In genomic region chr9:88522569-88523334, GRCm38 (mm10) we compare ENCODE assay signal across 7 mouse cellular contexts. TPM values are rescaled to one million over a fixed set of nuclear protein-coding genes. Genes with fewer than 3 reads are reported as not detected.
DNase-seq lines count a peak whose midpoint lies in the region; ATAC-seq lines count a peak whose summit lies in the region.

No protein-coding gene starts in this region.

- no peaks in the 10 kb centered on the region for H3K9me3 ChIP-seq in embryonic facial prominence, embryonic 11.5 days (replicated peaks; ENCODE audit: control insufficient read depth, low read length)
- H3K9me3 ChIP-seq in limb, embryonic 11.5 days (ENCODE audit: control insufficient read depth, low read length): no peaks in the 10 kb centered on the region
- no peaks in the 10 kb centered on the region for H3K9me3 ChIP-seq in midbrain, embryonic 14.5 days (ENCODE audit: control insufficient read depth, low read length)

- DNase-seq in adrenal gland, postnatal 14 days: peak; percentile 98
- peak; percentile 99 for DNase-seq in embryonic facial prominence, embryonic 11.5 days (ENCODE audit: low spot score)
- peak; percentile 100 for DNase-seq in heart, adult 11 months
- DNase-seq in kidney, adult 18-20 months: peak; percentile 95
- DNase-seq in limb, embryonic 11.5 days (ENCODE audit: low spot score): peak; percentile 99
- DNase-seq in midbrain, embryonic 14.5 days: peak; percentile 100
- DNase-seq in spleen, adult 18-20 months: peak; percentile 90 to 94

- H3K9ac ChIP-seq in embryonic facial prominence, embryonic 11.5 days (replicated peaks; ENCODE audit: low read length): peak overlapping the region; percentile 90
- H3K9ac ChIP-seq in limb, embryonic 11.5 days (ENCODE audit: low read length): peak overlapping the region; percentile 98
- H3K9ac ChIP-seq in midbrain, embryonic 14.5 days (replicated peaks; ENCODE audit: low read length): peak overlapping the region; percentile 83

- H3K4me3 ChIP-seq in embryonic facial prominence, embryonic 11.5 days (ENCODE audit: low read depth, low read length): peak overlapping the region; percentile 63
- peak overlapping the region; percentile 82 for H3K4me3 ChIP-seq in limb, embryonic 11.5 days (ENCODE audit: low read depth, low read length)
- peak overlapping the region; percentile 58 for H3K4me3 ChIP-seq in midbrain, embryonic 14.5 days (replicated peaks; ENCODE audit: low read depth, low read length)

- peaks cover 7% of the 10 kb centered on the region; the same call in 1 of the 2 replicates for H3K36me3 ChIP-seq in embryonic facial prominence, embryonic 11.5 days (replicated peaks; ENCODE audit: control insufficient read depth, insufficient read depth, low read depth, low read length)
- peaks cover 7% of the 10 kb centered on the region; the same call in 1 of the 2 replicates for H3K36me3 ChIP-seq in limb, embryonic 11.5 days (ENCODE audit: control insufficient read depth, insufficient read depth, low read length)
- peaks cover 14% of the 10 kb centered on the region for H3K36me3 ChIP-seq in midbrain, embryonic 14.5 days (ENCODE audit: control insufficient read depth, insufficient read depth, low read length)

- ATAC-seq in embryonic facial prominence, embryonic 11.5 days (replicated peaks; ENCODE audit: insufficient number of reproducible peaks, low FRiP score, low TSS enrichment, low read depth): peak; percentile 81
- ATAC-seq in limb, embryonic 11.5 days (ENCODE audit: insufficient number of reproducible peaks, low FRiP score, low TSS enrichment, low read depth): peak; percentile 83
- ATAC-seq in midbrain, embryonic 14.5 days (ENCODE audit: low FRiP score, low TSS enrichment): peak; percentile 93

- H3K4me1 ChIP-seq in embryonic facial prominence, embryonic 11.5 days (ENCODE audit: control insufficient read depth, insufficient read depth, low read length): no peaks in the 10 kb centered on the region
- peaks cover 6% of the 10 kb centered on the region; the same call in 1 of the 2 replicates for H3K4me1 ChIP-seq in limb, embryonic 11.5 days (ENCODE audit: control insufficient read depth, insufficient read depth, low read length)
- peaks cover 23% of the 10 kb centered on the region for H3K4me1 ChIP-seq in midbrain, embryonic 14.5 days (ENCODE audit: control insufficient read depth, insufficient read depth, low read length)

- H3K27ac ChIP-seq in embryonic facial prominence, embryonic 11.5 days (replicated peaks; ENCODE audit: low read depth, low read length): peak overlapping the region; percentile 78
- peak overlapping the region; percentile 86 for H3K27ac ChIP-seq in limb, embryonic 11.5 days (replicated peaks; ENCODE audit: low read depth, low read length)
- peak overlapping the region; percentile 89 for H3K27ac ChIP-seq in midbrain, embryonic 14.5 days (replicated peaks; ENCODE audit: low read depth, low read length)

- H3K27me3 ChIP-seq in embryonic facial prominence, embryonic 11.5 days (ENCODE audit: control insufficient read depth, insufficient read depth, low read length): no peaks in the 10 kb centered on the region
- no peaks in the 10 kb centered on the region for H3K27me3 ChIP-seq in limb, embryonic 11.5 days (ENCODE audit: control insufficient read depth, insufficient read depth, low read length)
- H3K27me3 ChIP-seq in midbrain, embryonic 14.5 days (ENCODE audit: control insufficient read depth, insufficient read depth, low read length): no peaks in the 10 kb centered on the region

- peak overlapping the region; percentile 74 for H3K4me2 ChIP-seq in embryonic facial prominence, embryonic 11.5 days (ENCODE audit: low read depth, low read length)
- peak overlapping the region; percentile 74 for H3K4me2 ChIP-seq in limb, embryonic 11.5 days (ENCODE audit: low read depth, severe bottlenecking)
- peak overlapping the region; percentile 87 for H3K4me2 ChIP-seq in midbrain, embryonic 14.5 days (ENCODE audit: low read length)

- under 1% methylated on average over 69 of the region's 69 CpGs for WGBS in embryonic facial prominence, embryonic 11.5 days
- WGBS in limb, embryonic 11.5 days: under 1% methylated on average over 69 of the region's 69 CpGs
- WGBS in midbrain, embryonic 14.5 days: under 1% methylated on average over 69 of the region's 69 CpGs

RNA-seq across cellular contexts. Expression of gene Zfp949, which starts 25.1 kb away (rescaled TPM):
- 9.1 and 11.7 TPM in 2 replicates for total RNA-seq in adrenal gland, postnatal 14 days (2021)
- 8.2 and 9.0 TPM in 2 replicates for polyA plus RNA-seq in embryonic facial prominence, embryonic 11.5 days (2014; fragmentation: Nextera tagmentation; extraction: Ambion mirVana)
- polyA plus RNA-seq in limb, embryonic 11.5 days (2014; fragmentation: Nextera tagmentation; extraction: Ambion mirVana): 9.0 and 10.3 TPM in 2 replicates
- 16.5 and 20.2 TPM in 2 replicates for polyA plus RNA-seq in midbrain, embryonic 14.5 days (2014; fragmentation: Nextera tagmentation; extraction: Ambion mirVana)

RNA-seq across cellular contexts. Expression of gene Syncrip, which starts 40.4 kb away (rescaled TPM):
- 117 and 126 TPM in 2 replicates for total RNA-seq in adrenal gland, postnatal 14 days (2021)
- 150 and 162 TPM in 2 replicates for polyA plus RNA-seq in embryonic facial prominence, embryonic 11.5 days (2014; fragmentation: Nextera tagmentation; extraction: Ambion mirVana)
- 138 and 146 TPM in 2 replicates for polyA plus RNA-seq in limb, embryonic 11.5 days (2014; fragmentation: Nextera tagmentation; extraction: Ambion mirVana)
- 85.3 and 117 TPM in 2 replicates for polyA plus RNA-seq in midbrain, embryonic 14.5 days (2014; fragmentation: Nextera tagmentation; extraction: Ambion mirVana)

RNA-seq across cellular contexts. Expression of gene Trim43a, which starts 57.9 kb away (rescaled TPM):
- 0.30 and 0.64 TPM in 2 replicates for total RNA-seq in adrenal gland, postnatal 14 days (2021)
- polyA plus RNA-seq in embryonic facial prominence, embryonic 11.5 days (2014; fragmentation: Nextera tagmentation; extraction: Ambion mirVana): not detected in 2 replicates
- polyA plus RNA-seq in limb, embryonic 11.5 days (2014; fragmentation: Nextera tagmentation; extraction: Ambion mirVana): not detected in 2 replicates
- 0.20 TPM in 1 of 2 replicates, not detected in the other for polyA plus RNA-seq in midbrain, embryonic 14.5 days (2014; fragmentation: Nextera tagmentation; extraction: Ambion mirVana)

Comparison
In these comparisons a context has a peak if more than half of its experiments do, and no peak if none do; other contexts are left out.
1. Peak in every context shown above with its lines: DNase-seq, ATAC-seq, H3K4me3 ChIP-seq and H3K27ac ChIP-seq.